Mouse (Mus musculus): ENCODE results near the gene Wasf1. TPM values are rescaled to one million over a fixed set of nuclear protein-coding genes. Genes with fewer than 3 reads are reported as not detected.

Wasf1 gene
- total and polyA plus RNA-seq, 2 experiments from 2014 or later = 1.8 to 4.6 TPM

DNA sequence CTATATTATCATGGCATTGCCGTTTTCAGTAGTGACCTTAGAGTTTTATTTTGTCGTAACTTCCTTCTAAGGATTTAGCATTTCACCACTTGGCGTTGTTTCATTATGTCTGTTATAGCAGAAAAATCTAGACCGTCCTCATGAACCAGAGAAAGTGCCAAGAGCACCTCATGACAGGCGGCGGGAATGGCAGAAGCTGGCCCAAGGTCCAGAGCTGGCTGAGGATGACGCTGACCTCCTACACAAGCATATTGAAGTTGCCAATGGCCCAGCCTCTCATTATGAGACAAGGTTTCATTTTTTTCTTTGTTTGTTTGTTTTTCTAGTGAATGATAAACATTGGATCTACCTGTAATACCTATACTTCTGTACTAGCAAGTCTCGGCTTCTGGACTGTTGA lies 49.7 kb downstream of the Wasf1 start:
- H3K27me3 ChIP-seq (ENCODE audit: control insufficient read depth, insufficient read depth, low read length) = no peaks in the 10 kb centered on the region
- TF ChIP-seq CTCF (IDR thresholded peaks at IDR 0.05; ENCODE audit: low read depth) = no peak
- no peak for TF ChIP-seq EP300 (IDR thresholded peaks at IDR 0.05; ENCODE audit: low read depth)
- DNase-seq (ENCODE audit: low spot score) = no peak
- ATAC-seq (ENCODE audit: insufficient read depth, low read depth) = no peak
- no peaks in the 10 kb centered on the region for H3K4me1 ChIP-seq (ENCODE audit: control insufficient read depth, insufficient read depth)
- no peak overlapping the region for H3K27ac ChIP-seq (ENCODE audit: low read depth)
- H3K4me3 ChIP-seq (ENCODE audit: low read depth, low read length) = no peak overlapping the region
- no peak overlapping the region for H3K4me2 ChIP-seq (ENCODE audit: low read depth, low read length)
- H3K9me3 ChIP-seq (replicated peaks; ENCODE audit: control insufficient read depth, low read length) = no peaks in the 10 kb centered on the region
- 84% methylated on average over 8 of the region's 8 CpGs for WGBS
- H3K36me3 ChIP-seq (replicated peaks; ENCODE audit: control insufficient read depth, insufficient read depth, low read length) = 0 out of 2 replicates have a peak, but pooled peaks cover 4% of the 10 kb centered on the region
- no peak overlapping the region for H3K9ac ChIP-seq (replicated peaks; ENCODE audit: low read depth, low read length)

DNA sequence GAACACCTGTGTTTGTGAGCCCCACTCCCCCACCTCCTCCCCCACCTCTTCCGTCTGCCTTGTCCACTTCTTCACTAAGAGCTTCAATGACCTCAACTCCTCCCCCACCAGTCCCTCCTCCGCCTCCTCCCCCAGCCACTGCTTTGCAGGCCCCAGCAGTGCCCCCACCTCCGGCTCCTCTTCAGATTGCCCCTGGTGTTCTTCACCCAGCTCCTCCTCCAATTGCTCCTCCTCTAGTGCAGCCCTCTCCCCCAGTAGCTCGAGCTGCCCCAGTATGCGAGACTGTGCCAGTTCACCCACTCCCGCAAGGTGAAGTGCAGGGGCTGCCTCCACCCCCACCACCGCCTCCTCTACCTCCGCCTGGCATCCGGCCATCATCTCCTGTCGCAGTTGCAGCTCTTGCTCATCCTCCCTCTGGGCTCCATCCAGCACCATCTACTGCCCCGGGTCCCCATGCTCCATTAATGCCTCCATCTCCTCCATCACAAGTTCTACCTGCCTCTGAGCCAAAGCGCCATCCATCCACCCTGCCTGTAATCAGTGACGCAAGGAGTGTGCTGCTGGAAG lies 53.0 kb downstream of the Wasf1 start:
- DNase-seq (ENCODE audit: low spot score) (no peak), ATAC-seq (ENCODE audit: insufficient read depth, low read depth) (no peak)
- no peak overlapping the region for H3K4me3 ChIP-seq (ENCODE audit: low read depth, low read length)
- H3K4me1 ChIP-seq (ENCODE audit: control insufficient read depth, insufficient read depth) = no peaks in the 10 kb centered on the region
- WGBS = 72% methylated on average over 13 of the region's 13 CpGs
- no peaks in the 10 kb centered on the region for H3K9me3 ChIP-seq (replicated peaks; ENCODE audit: control insufficient read depth, low read length)
- TF ChIP-seq CTCF (IDR thresholded peaks at IDR 0.05; ENCODE audit: low read depth) (no peak), EP300 (IDR thresholded peaks at IDR 0.05; ENCODE audit: low read depth) (no peak)
- no peak overlapping the region for H3K9ac ChIP-seq (replicated peaks; ENCODE audit: low read depth, low read length)
- no peaks in the 10 kb centered on the region for H3K27me3 ChIP-seq (ENCODE audit: control insufficient read depth, insufficient read depth, low read length)
- no peak overlapping the region for H3K27ac ChIP-seq (ENCODE audit: low read depth)
- no peak overlapping the region for H3K4me2 ChIP-seq (ENCODE audit: low read depth, low read length)
- H3K36me3 ChIP-seq (replicated peaks; ENCODE audit: control insufficient read depth, insufficient read depth, low read length) = peaks cover 9% of the 10 kb centered on the region; the same call in 1 of the 2 replicates

DNA sequence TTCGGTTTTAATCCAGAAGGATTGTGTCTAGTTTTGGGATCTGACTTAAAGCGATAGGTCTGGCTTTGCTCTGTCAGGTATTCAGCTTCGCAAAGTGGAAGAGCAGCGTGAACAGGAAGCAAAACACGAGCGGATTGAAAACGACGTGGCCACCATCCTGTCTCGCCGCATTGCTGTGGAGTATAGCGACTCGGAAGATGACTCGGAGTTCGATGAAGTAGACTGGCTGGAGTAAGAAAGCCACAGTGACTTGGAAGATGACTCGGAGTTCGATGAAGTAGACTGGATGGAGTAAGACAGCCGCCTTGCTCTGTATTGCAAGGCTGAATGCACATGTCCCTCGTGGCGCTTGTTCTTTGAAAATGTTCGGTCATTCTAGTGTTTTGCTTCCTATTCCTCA lies 54.3 kb downstream of the Wasf1 start:
- 97% methylated on average over 20 of the region's 20 CpGs for WGBS

DNA sequence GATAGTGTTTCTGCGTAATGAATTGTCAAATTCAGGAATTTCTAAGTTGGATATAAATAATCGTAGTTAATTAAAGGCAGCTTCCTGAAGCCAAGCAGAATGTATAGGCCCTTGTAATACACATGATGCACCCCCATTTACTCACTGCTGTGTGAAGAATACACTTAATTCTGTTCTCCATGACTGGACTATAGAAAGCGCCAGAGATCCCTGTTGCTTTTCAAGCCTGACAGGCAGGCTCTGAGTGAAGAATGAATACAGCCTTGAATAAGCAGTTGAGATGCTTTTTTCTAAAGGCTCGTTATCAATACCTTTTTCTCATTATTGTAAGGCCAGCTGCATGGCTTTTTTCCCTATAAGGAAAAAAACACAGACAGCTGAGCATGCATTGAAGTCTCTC lies 59.4 kb downstream of the Wasf1 start:
- ATAC-seq (ENCODE audit: insufficient read depth, low read depth) = no peak
- no peak overlapping the region for H3K27ac ChIP-seq (ENCODE audit: low read depth)
- no peak overlapping the region for H3K9ac ChIP-seq (replicated peaks; ENCODE audit: low read depth, low read length)
- H3K4me2 ChIP-seq (ENCODE audit: low read depth, low read length) = no peak overlapping the region
- H3K27me3 ChIP-seq (ENCODE audit: control insufficient read depth, insufficient read depth, low read length) = no peaks in the 10 kb centered on the region
- H3K4me1 ChIP-seq (ENCODE audit: control insufficient read depth, insufficient read depth) = no peaks in the 10 kb centered on the region
- TF ChIP-seq EP300 (IDR thresholded peaks at IDR 0.05; ENCODE audit: low read depth) = no peak
- TF ChIP-seq CTCF (IDR thresholded peaks at IDR 0.05; ENCODE audit: low read depth) = no peak
- no peak for DNase-seq (ENCODE audit: low spot score)
- no peaks in the 10 kb centered on the region for H3K9me3 ChIP-seq (replicated peaks; ENCODE audit: control insufficient read depth, low read length)
- 81% methylated on average over 4 of the region's 4 CpGs for WGBS
- no peak overlapping the region for H3K4me3 ChIP-seq (ENCODE audit: low read depth, low read length)
- peaks cover 5% of the 10 kb centered on the region; the same call in 1 of the 2 replicates for H3K36me3 ChIP-seq (replicated peaks; ENCODE audit: control insufficient read depth, insufficient read depth, low read length)

More for the DNA sequence above, 54.3 kb downstream of the Wasf1 start:
- no peak overlapping the region for H3K9ac ChIP-seq (replicated peaks; ENCODE audit: low read depth, low read length)
- H3K4me3 ChIP-seq (ENCODE audit: low read depth, low read length) = no peak overlapping the region
- peaks cover 9% of the 10 kb centered on the region; the same call in 1 of the 2 replicates for H3K36me3 ChIP-seq (replicated peaks; ENCODE audit: control insufficient read depth, insufficient read depth, low read length)
- H3K9me3 ChIP-seq (replicated peaks; ENCODE audit: control insufficient read depth, low read length) = no peaks in the 10 kb centered on the region
- DNase-seq (ENCODE audit: low spot score) (no peak), ATAC-seq (ENCODE audit: insufficient read depth, low read depth) (no peak)
- TF ChIP-seq CTCF (IDR thresholded peaks at IDR 0.05; ENCODE audit: low read depth) (no peak), EP300 (IDR thresholded peaks at IDR 0.05; ENCODE audit: low read depth) (no peak)
- H3K27me3 ChIP-seq (ENCODE audit: control insufficient read depth, insufficient read depth, low read length) = no peaks in the 10 kb centered on the region
- H3K27ac ChIP-seq (ENCODE audit: low read depth) = no peak overlapping the region
- H3K4me1 ChIP-seq (ENCODE audit: control insufficient read depth, insufficient read depth) = no peaks in the 10 kb centered on the region
- no peak overlapping the region for H3K4me2 ChIP-seq (ENCODE audit: low read depth, low read length)

DNA sequence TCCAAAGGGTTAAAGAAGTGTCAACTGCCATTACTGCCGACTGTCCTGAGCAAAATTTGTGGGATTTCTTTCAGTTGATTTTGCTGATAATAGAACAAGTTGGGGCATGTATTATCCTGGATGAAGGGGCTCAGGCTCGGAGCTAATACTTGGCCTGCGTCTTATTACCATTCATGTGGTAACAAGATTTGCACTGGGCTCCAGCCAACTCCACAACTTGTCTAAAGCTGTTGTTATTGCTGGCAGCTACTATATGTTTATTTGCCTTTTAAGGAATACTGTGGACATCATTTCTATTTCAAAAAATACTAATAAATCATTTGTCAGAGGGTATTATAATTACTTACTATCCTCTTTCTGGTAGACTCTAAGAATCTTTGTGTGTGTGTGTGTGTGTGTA lies 66.9 kb downstream of the Wasf1 start:
- Histone ChIP-seq H3K36me3 (replicated peaks; ENCODE audit: control insufficient read depth, insufficient read depth, low read length) (no peaks in the 10 kb centered on the region), H3K27ac (ENCODE audit: low read depth) (no peak overlapping the region), H3K9ac (replicated peaks; ENCODE audit: low read depth, low read length) (no peak overlapping the region), H3K9me3 (replicated peaks; ENCODE audit: control insufficient read depth, low read length) (no peaks in the 10 kb centered on the region), H3K4me2 (ENCODE audit: low read depth, low read length) (no peak overlapping the region), H3K27me3 (ENCODE audit: control insufficient read depth, insufficient read depth, low read length) (no peaks in the 10 kb centered on the region), H3K4me1 (ENCODE audit: control insufficient read depth, insufficient read depth) (no peaks in the 10 kb centered on the region), H3K4me3 (ENCODE audit: low read depth, low read length) (no peak overlapping the region)
- WGBS = 56% methylated on average over 3 of the region's 3 CpGs
- DNase-seq (ENCODE audit: low spot score) (no peak), ATAC-seq (ENCODE audit: insufficient read depth, low read depth) (no peak)
- TF ChIP-seq CTCF (IDR thresholded peaks at IDR 0.05; ENCODE audit: low read depth) (no peak), EP300 (IDR thresholded peaks at IDR 0.05; ENCODE audit: low read depth) (no peak)

DNA sequence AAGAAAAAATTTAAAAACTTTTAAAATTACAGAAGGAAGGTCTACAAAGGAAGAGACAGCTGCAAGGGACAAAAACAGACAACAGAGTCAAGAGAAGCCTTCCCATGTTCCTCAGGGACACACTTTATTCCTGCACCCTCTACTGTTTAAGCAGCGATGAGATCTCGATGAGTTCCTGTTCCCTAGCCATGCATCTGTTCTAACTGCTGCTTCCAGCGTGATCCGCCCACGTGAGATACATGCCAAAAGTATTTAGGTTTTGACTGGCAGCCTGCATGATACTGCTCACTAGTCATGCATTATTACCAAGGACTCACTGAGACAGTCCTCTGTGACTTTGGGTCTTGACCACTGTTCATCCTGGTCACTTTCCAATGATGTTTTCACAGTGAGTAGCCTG lies 72.9 kb downstream of the Wasf1 start:
- Histone ChIP-seq H3K9ac (replicated peaks; ENCODE audit: low read depth, low read length) (no peak overlapping the region), H3K4me3 (ENCODE audit: low read depth, low read length) (no peak overlapping the region), H3K27me3 (ENCODE audit: control insufficient read depth, insufficient read depth, low read length) (no peaks in the 10 kb centered on the region), H3K4me2 (ENCODE audit: low read depth, low read length) (no peak overlapping the region), H3K36me3 (replicated peaks; ENCODE audit: control insufficient read depth, insufficient read depth, low read length) (no peaks in the 10 kb centered on the region), H3K4me1 (ENCODE audit: control insufficient read depth, insufficient read depth) (no peaks in the 10 kb centered on the region), H3K9me3 (replicated peaks; ENCODE audit: control insufficient read depth, low read length) (0 out of 2 replicates have a peak, but pooled peaks cover 4% of the 10 kb centered on the region), H3K27ac (ENCODE audit: low read depth) (no peak overlapping the region)
- no peak for DNase-seq (ENCODE audit: low spot score)
- 83% methylated on average over 5 of the region's 5 CpGs for WGBS
- no peak for ATAC-seq (ENCODE audit: insufficient read depth, low read depth)
- TF ChIP-seq CTCF (IDR thresholded peaks at IDR 0.05; ENCODE audit: low read depth) (no peak), EP300 (IDR thresholded peaks at IDR 0.05; ENCODE audit: low read depth) (no peak)

Measured in heart, postnatal 0 days (tissue).